Mouse (Mus musculus): Measurements from ENCODE around the gene Efs.

The Efs gene

GRCm38 (mm10) chr14:54920076-54920685, 5.7 kb downstream of the Efs start:
- DNase-seq: no peak

DNA sequence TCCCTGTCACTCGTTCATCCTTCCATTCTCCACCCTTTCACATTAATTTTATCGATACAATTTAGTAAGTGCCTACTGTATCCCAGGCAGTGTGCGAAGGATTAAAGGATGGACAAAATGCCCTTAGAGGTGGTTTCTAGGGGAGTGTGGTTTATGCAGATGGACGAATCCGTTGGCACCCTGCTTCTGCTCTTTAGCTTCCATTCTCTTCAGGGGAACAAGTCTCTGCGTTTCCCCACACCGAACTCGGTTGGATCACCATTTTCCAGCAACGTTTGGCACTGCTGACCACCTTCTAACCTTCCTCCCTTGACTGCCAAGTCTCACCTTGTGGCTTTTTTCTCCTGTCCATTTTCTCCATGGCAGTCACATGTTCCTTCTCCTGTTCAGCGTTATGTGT, 12.6 kb downstream of the Efs start:
- DNase-seq: no peak

- DNase-seq: peak; percentile 87
These were observed 13.0 kb downstream of the Efs start, which contains the start of gene Slc22a17 for GRCm38 (mm10) chr14:54912886-54913285. TSS of gene Slc22a17 (minus strand) at chr14:54913132.

DNA sequence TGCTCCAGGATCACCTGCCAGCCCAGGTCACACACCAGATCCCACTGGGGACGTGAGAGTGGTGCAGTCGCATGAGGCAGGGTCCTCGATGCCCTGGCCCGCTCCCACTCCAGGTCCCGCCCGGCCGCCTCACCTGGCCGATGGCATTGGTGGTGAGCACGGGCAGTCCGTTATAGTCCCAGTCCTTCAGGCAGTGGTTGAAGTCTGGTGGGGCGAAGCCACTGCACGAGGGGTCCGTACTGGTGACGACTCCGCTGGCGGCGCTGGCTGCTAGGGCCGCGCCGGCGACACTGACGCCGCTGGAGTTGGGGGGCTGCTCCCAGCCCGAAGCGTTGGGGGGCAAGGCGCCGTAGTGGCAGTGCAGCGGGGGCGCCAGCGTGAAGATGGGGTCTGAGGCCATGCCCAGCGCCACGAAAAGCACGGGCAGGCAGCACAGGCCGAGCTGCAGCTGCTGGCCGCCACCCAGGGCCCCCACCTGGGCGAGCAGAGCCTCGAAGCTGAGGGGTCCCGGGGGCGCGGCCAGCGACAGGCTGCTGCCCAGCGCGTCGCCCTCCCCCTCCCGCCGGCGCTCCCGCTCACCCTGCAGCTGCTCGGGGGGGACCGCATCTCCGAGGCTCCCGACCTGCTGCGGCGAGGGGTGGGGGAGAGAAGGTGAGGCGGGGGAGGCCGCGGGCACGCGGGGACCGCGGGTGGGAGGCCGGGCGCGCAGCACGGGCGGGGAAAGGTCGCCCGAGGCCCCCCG, 13.6 kb downstream of the Efs start:
- DNase-seq: peak; percentile 71

DNA sequence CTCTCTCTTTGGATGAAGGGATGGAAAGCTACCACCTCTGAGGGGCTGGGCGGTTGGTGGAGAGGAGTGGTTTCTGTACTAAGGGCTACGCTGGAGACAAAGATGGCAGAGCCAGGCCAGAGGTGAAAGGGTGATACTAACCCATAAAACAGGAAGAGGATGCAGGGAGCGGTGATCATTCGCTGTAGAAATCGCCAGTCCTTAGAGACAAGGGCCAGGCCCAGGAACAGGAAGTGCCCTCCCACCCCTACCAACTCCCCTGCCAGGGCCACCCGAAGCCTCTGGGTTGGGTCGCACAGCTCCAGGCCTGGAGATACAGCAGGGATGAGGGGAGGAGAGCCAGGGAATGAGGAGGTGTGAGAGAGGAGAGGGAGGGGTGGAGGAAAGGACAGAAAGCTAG, 17.2 kb downstream of the Efs start:
- no peak for DNase-seq

DNA sequence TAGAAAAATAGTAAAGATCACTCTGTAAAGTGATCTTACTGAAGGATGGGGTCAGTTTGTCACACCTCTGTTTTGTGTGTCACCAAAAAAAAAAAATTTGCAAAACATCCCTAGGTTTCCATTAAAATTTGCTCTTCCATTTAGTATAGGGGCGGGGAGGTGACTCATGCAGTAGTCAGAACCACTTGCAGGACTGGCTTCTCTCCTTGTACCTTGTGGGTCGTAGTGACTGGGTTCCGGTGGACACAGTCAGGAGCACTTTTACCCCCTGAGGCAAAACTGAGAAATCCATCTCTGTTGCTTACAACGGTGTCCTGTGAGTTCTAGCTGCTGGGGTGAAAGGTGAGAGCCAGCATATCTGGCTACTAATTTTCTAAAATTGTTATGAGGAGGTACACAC, 22.3 kb downstream of the Efs start:
- DNase-seq: no peak

- peak; percentile 89 for DNase-seq
These were observed 25.5 kb downstream of the Efs start for GRCm38 (mm10) chr14:54900383-54900782.

- DNase-seq: no peak
These were observed 28.5 kb downstream of the Efs start for GRCm38 (mm10) chr14:54897445-54897844.

- DNase-seq: peak; percentile 71
These were observed 31.4 kb downstream of the Efs start for GRCm38 (mm10) chr14:54894296-54895151.

- peak; percentile 100 for DNase-seq
These were observed 32.2 kb downstream of the Efs start for GRCm38 (mm10) chr14:54893651-54894181.

DNA sequence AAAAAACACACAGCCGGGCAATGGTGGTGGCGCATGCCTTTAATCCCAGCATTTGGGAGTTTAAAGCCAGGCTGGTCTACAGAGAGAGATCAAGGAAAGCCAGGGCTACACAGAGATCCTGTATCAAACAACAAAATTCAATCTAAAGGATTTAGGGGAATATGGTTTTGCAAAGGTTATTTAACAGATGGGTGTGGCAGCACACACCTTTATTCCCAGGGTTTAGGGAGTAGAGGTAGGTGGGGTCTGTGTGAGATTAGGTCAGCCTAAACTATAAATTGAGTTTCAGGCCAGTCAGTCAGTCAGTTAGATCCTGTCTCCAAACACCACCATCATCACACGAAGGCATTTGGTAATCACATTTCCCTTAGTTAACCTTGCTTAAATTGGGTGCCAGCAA, 33.7 kb downstream of the Efs start, which contains the start of gene Pabpn1:
Gene Pabpn1 (plus strand): TSS at position 301 of the 400 bp plus-strand sequence.
- DNase-seq: no peak

GRCm38 (mm10) chr14:54885309-54885708, 40.6 kb downstream of the Efs start:
- DNase-seq: no peak

- DNase-seq: no peak
These were observed 41.8 kb downstream of the Efs start for GRCm38 (mm10) chr14:54884022-54884712.

DNA sequence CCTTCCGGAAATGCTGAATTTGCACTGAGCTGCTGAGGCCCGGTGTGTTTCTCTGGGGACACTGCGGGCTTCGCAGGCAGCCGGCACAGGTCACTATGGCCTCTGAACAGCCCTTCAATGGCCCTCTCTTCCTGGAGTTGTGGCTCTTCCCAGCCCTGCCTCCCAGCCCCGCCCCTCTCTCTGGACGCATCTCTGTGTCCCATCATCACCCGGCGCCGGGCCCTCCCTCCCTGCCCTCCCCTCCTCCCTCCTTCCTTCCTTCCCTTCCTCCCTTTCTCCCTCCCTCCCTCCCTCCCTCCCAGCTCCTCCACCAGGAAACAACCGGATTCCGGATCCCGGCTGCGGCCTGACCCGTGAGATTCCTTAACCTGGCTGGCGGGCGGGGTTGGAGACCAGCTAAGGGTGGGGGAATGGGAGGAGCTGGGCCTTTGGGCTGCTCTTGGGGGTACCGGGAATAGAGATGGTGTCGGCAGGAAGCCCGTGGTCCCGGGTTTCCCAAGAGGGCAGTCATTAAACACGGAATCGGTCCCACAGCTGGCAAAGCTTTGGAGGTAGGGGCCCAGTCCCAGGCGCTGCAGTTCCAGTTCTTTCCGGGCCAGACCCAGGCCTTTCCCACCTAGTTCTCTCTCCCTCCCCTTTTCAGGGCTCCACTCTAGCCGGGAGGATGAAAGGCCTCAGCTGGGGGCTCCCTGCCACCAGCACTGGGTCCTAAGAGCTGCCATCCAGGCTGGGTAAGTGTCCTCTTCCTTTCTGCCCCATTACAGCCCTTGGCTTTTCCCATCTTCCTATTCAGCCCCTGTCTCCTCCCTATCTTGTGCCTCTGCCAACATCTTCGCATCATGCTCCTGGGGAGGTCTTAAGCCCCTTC, 42.5 kb downstream of the Efs start, which contains the start of the genes Bcl2l2 and Gm20521:
Gene Bcl2l2 (plus strand): TSS at position 224 of the 868 bp plus-strand sequence.
Gene Gm20521 (plus strand): TSS at position 288 of the 868 bp plus-strand sequence.
- peak; percentile 94 for DNase-seq

DNA sequence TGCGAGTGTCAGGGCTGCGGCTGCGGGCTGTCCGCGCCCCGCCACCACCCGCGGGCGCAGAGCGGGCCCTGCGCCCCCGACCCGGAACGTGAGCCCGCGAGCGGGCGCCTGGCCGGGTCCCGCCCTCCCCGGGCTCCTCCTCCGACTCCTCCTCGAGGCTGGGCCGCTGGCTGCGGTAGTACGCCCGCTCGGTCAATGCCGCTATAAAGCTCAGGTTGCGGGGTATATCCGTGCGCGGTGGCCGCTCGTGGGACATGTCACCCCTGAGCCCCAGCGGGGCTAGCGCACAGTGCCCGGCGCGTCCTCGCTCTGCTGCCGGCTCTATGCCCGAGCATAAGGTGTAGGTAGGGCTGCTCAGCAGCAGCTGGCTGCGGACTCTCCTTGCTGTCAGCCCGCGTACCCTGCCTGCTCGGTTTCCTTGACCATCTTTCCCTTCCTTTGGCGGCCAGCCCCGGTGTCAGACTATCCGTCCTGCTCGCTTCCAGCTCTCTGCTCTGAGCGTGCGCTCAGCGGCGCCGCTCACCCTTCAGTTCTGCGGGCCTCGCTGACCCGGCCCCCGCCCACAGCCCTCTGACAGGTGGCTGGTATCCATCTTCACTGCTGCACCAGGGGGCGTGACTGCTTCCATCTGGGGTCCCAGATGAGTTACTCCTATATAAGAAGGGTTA, 48.7 kb downstream of the Efs start, which contains the start of gene Ppp1r3e:
Gene Ppp1r3e (minus strand): TSS at position 503 of the 668 bp plus-strand sequence.
- DNase-seq: peak; percentile 79

DNA sequence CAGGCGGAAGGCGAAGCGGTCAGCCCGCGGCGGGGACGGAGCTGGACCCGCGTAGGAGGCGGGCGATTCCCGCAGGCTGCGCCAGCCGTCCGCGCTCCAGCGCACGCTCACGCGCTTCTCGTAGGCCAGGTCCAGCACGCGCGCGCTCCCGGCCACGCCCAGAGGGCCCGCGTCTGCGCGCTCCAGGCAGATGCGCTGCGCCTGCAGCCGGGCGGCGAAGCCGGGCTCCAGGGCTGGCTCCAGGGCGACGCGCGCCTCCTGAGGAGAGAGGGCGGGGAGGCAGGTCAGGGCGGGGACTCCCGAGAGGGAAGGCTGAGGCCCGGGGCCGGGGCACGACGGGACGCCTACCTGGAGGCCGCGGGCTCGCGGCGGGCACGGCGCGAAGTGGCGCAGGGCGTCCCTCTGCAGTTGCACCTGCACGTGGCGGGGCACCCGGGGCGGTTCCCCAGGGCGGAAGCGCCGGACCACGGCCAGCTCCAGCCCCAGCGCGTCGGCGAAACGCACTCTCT, 49.3 kb downstream of the Efs start:
- DNase-seq: peak; percentile 95

- no peak for DNase-seq
These were observed 49.9 kb downstream of the Efs start for GRCm38 (mm10) chr14:54875844-54876538.

DNA sequence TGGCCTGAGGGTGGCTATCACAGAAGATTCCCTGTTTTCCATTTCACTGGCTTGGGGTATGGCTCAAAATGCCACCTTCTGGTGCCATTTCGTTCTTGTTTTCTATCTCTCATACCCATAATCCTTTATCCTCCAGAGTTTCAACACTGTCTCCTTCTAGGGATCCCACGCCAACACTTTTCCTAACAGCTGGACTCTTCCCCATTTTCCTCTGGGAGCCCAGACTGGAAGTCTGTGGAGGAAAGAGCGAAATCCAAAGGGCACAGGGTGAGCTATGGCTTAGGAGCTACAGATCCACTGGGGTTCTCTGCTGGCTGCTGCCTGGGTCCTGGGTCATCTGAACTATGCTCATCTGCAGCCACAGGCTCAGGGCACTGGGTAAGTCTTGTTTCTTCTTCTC, 51.8 kb downstream of the Efs start:
- no peak for DNase-seq

GRCm38 (mm10) chr14:54870861-54871260, 55.1 kb downstream of the Efs start, which contains the start of gene Homez:
TSS of gene Homez (minus strand) at chr14:54870961.
- DNase-seq: no peak

DNA sequence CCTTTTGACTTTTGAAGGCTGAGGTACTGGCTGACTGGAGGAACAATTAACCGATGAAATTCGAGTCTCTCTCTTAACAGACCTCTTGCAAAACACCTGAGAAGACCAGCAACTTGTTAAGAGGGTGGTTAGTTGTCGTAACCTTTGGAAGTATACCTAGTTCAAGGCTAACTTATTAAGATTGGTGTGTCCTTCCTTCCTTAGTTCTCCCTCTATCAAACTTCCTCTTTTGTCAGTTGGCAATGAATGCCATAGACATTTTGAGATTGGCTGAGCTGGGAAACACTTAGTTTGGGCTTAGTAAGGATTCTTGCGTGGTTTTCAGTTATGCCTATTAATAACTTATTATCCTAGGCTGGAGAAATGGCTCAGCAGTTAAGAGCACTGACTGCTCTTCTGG, 57.9 kb downstream of the Efs start:
- DNase-seq: no peak

All from retina, postnatal 1 day (tissue).